Mouse (Mus musculus): ENCODE results near the gene Kcnc3. TPM values are rescaled to one million over a fixed set of nuclear protein-coding genes. Genes with fewer than 3 reads are reported as not detected.

Gene Kcnc3
- polyA plus RNA-seq, 1 experiment from 2014 or later = 1.5 TPM

GRCm38 (mm10) chr7:44589946-44590345 is 518 bp upstream of the Kcnc3 start:
- no peak for ATAC-seq (ENCODE audit: low read depth)
- peaks cover 39% of the 10 kb centered on the region for H3K4me1 ChIP-seq (replicated peaks; ENCODE audit: control insufficient read depth, insufficient read depth, low read length)

GRCm38 (mm10) chr7:44591348-44592116 is 1.1 kb downstream of the Kcnc3 start:
- H3K27ac ChIP-seq (ENCODE audit: low read length) = no peak overlapping the region
- H3K4me1 ChIP-seq (replicated peaks; ENCODE audit: control insufficient read depth, insufficient read depth, low read length) = peaks cover 39% of the 10 kb centered on the region
- H3K27me3 ChIP-seq (ENCODE audit: control insufficient read depth, insufficient read depth, low read depth, low read length) = peaks cover 57% of the 10 kb centered on the region
- H3K4me2 ChIP-seq (ENCODE audit: low read depth, low read length) = peak overlapping the region; percentile 99
- no peak for ATAC-seq (ENCODE audit: low read depth)
- H3K4me3 ChIP-seq (ENCODE audit: low read length) = peak overlapping the region; percentile 62
- under 1% methylated on average over 54 of the region's 60 CpGs for WGBS
- H3K9ac ChIP-seq (ENCODE audit: low read length) = peak overlapping the region; percentile 66
- no peaks in the 10 kb centered on the region for H3K36me3 ChIP-seq (ENCODE audit: control insufficient read depth, insufficient read depth, low read length)
- H3K9me3 ChIP-seq (ENCODE audit: control insufficient read depth, low read length) = no peaks in the 10 kb centered on the region

More at GRCm38 (mm10) chr7:44589946-44590345, 518 bp upstream of the Kcnc3 start:
- 6% methylated on average over 13 of the region's 13 CpGs for WGBS
- Histone ChIP-seq H3K4me3 (ENCODE audit: low read length) (peak overlapping the region; percentile 62), H3K27me3 (ENCODE audit: control insufficient read depth, insufficient read depth, low read depth, low read length) (peaks cover 62% of the 10 kb centered on the region), H3K9me3 (ENCODE audit: control insufficient read depth, low read length) (no peaks in the 10 kb centered on the region), H3K36me3 (ENCODE audit: control insufficient read depth, insufficient read depth, low read length) (no peaks in the 10 kb centered on the region), H3K4me2 (ENCODE audit: low read depth, low read length) (peak overlapping the region; percentile 99), H3K9ac (ENCODE audit: low read length) (no peak overlapping the region), H3K27ac (ENCODE audit: low read length) (peak overlapping the region; percentile 27; the same call in 1 of the 2 replicates)

GRCm38 (mm10) chr7:44593051-44593450 is 2.6 kb downstream of the Kcnc3 start:
- Histone ChIP-seq H3K9ac (ENCODE audit: low read length) (no peak overlapping the region), H3K4me1 (replicated peaks; ENCODE audit: control insufficient read depth, insufficient read depth, low read length) (peaks cover 39% of the 10 kb centered on the region), H3K9me3 (ENCODE audit: control insufficient read depth, low read length) (no peaks in the 10 kb centered on the region), H3K27ac (ENCODE audit: low read length) (no peak overlapping the region), H3K27me3 (ENCODE audit: control insufficient read depth, insufficient read depth, low read depth, low read length) (peaks cover 46% of the 10 kb centered on the region), H3K4me2 (ENCODE audit: low read depth, low read length) (peak overlapping the region; percentile 99), H3K4me3 (ENCODE audit: low read length) (peak overlapping the region; percentile 62), H3K36me3 (ENCODE audit: control insufficient read depth, insufficient read depth, low read length) (no peaks in the 10 kb centered on the region)
- ATAC-seq (ENCODE audit: low read depth) = no peak
- WGBS = 4% methylated on average over 15 of the region's 15 CpGs

GRCm38 (mm10) chr7:44593775-44594174 is 3.3 kb downstream of the Kcnc3 start:
- ATAC-seq (ENCODE audit: low read depth) = peak; percentile 29
- no peaks in the 10 kb centered on the region for H3K9me3 ChIP-seq (ENCODE audit: control insufficient read depth, low read length)
- H3K9ac ChIP-seq (ENCODE audit: low read length) = no peak overlapping the region
- peaks cover 37% of the 10 kb centered on the region for H3K4me1 ChIP-seq (replicated peaks; ENCODE audit: control insufficient read depth, insufficient read depth, low read length)
- H3K4me3 ChIP-seq (ENCODE audit: low read length) = peak overlapping the region; percentile 62
- WGBS = 0% methylated on average over 22 of the region's 22 CpGs
- H3K4me2 ChIP-seq (ENCODE audit: low read depth, low read length) = peak overlapping the region; percentile 99
- H3K27ac ChIP-seq (ENCODE audit: low read length) = no peak overlapping the region
- no peaks in the 10 kb centered on the region for H3K36me3 ChIP-seq (ENCODE audit: control insufficient read depth, insufficient read depth, low read length)
- peaks cover 41% of the 10 kb centered on the region for H3K27me3 ChIP-seq (ENCODE audit: control insufficient read depth, insufficient read depth, low read depth, low read length)

- peaks cover 35% of the 10 kb centered on the region for H3K4me1 ChIP-seq (replicated peaks; ENCODE audit: control insufficient read depth, insufficient read depth, low read length)
- no peak overlapping the region for H3K27ac ChIP-seq (ENCODE audit: low read length)
- no peaks in the 10 kb centered on the region for H3K9me3 ChIP-seq (ENCODE audit: control insufficient read depth, low read length)
- no peak overlapping the region for H3K4me3 ChIP-seq (ENCODE audit: low read length)
- WGBS = 50% methylated on average over 6 of the region's 6 CpGs
- no peak overlapping the region for H3K4me2 ChIP-seq (ENCODE audit: low read depth, low read length)
- H3K36me3 ChIP-seq (ENCODE audit: control insufficient read depth, insufficient read depth, low read length) = no peaks in the 10 kb centered on the region
- peaks cover 40% of the 10 kb centered on the region for H3K27me3 ChIP-seq (ENCODE audit: control insufficient read depth, insufficient read depth, low read depth, low read length)
- no peak for ATAC-seq (ENCODE audit: low read depth)
- no peak overlapping the region for H3K9ac ChIP-seq (ENCODE audit: low read length)
Observed at GRCm38 (mm10) chr7:44594291-44594690, 3.8 kb downstream of the Kcnc3 start.

- Histone ChIP-seq H3K4me1 (replicated peaks; ENCODE audit: control insufficient read depth, insufficient read depth, low read length) (peaks cover 26% of the 10 kb centered on the region; the same call in 1 of the 2 replicates), H3K4me3 (ENCODE audit: low read length) (no peak overlapping the region), H3K9me3 (ENCODE audit: control insufficient read depth, low read length) (no peaks in the 10 kb centered on the region), H3K36me3 (ENCODE audit: control insufficient read depth, insufficient read depth, low read length) (no peaks in the 10 kb centered on the region), H3K27me3 (ENCODE audit: control insufficient read depth, insufficient read depth, low read depth, low read length) (peaks cover 32% of the 10 kb centered on the region), H3K27ac (ENCODE audit: low read length) (no peak overlapping the region), H3K4me2 (ENCODE audit: low read depth, low read length) (no peak overlapping the region), H3K9ac (ENCODE audit: low read length) (no peak overlapping the region)
- ATAC-seq (ENCODE audit: low read depth) = no peak
- 87% methylated on average over 20 of the region's 20 CpGs for WGBS
Observed at GRCm38 (mm10) chr7:44595131-44595561, 4.7 kb downstream of the Kcnc3 start.

- Histone ChIP-seq H3K9ac (ENCODE audit: low read length) (no peak overlapping the region), H3K9me3 (ENCODE audit: control insufficient read depth, low read length) (no peaks in the 10 kb centered on the region), H3K4me1 (replicated peaks; ENCODE audit: control insufficient read depth, insufficient read depth, low read length) (peaks cover 24% of the 10 kb centered on the region; the same call in 1 of the 2 replicates), H3K36me3 (ENCODE audit: control insufficient read depth, insufficient read depth, low read length) (no peaks in the 10 kb centered on the region), H3K27me3 (ENCODE audit: control insufficient read depth, insufficient read depth, low read depth, low read length) (peaks cover 29% of the 10 kb centered on the region), H3K4me3 (ENCODE audit: low read length) (no peak overlapping the region), H3K27ac (ENCODE audit: low read length) (no peak overlapping the region), H3K4me2 (ENCODE audit: low read depth, low read length) (no peak overlapping the region)
- no peak for ATAC-seq (ENCODE audit: low read depth)
- WGBS = 88% methylated on average over 6 of the region's 6 CpGs
Observed at GRCm38 (mm10) chr7:44596051-44596450, 5.6 kb downstream of the Kcnc3 start.

GRCm38 (mm10) chr7:44596996-44597538 is 6.6 kb downstream of the Kcnc3 start:
- no peak overlapping the region for H3K9ac ChIP-seq (ENCODE audit: low read length)
- H3K4me1 ChIP-seq (replicated peaks; ENCODE audit: control insufficient read depth, insufficient read depth, low read length) = peaks cover 17% of the 10 kb centered on the region; the same call in 1 of the 2 replicates
- H3K4me3 ChIP-seq (ENCODE audit: low read length) = no peak overlapping the region
- H3K27me3 ChIP-seq (ENCODE audit: control insufficient read depth, insufficient read depth, low read depth, low read length) = peaks cover 28% of the 10 kb centered on the region
- no peak overlapping the region for H3K4me2 ChIP-seq (ENCODE audit: low read depth, low read length)
- no peak for ATAC-seq (ENCODE audit: low read depth)
- WGBS = 47% methylated on average over 5 of the region's 5 CpGs
- no peaks in the 10 kb centered on the region for H3K9me3 ChIP-seq (ENCODE audit: control insufficient read depth, low read length)
- H3K36me3 ChIP-seq (ENCODE audit: control insufficient read depth, insufficient read depth, low read length) = no peaks in the 10 kb centered on the region
- H3K27ac ChIP-seq (ENCODE audit: low read length) = no peak overlapping the region

- Histone ChIP-seq H3K36me3 (ENCODE audit: control insufficient read depth, insufficient read depth, low read length) (no peaks in the 10 kb centered on the region), H3K27ac (ENCODE audit: low read length) (no peak overlapping the region), H3K4me3 (ENCODE audit: low read length) (no peak overlapping the region), H3K27me3 (ENCODE audit: control insufficient read depth, insufficient read depth, low read depth, low read length) (peaks cover 27% of the 10 kb centered on the region), H3K4me2 (ENCODE audit: low read depth, low read length) (no peak overlapping the region), H3K9me3 (ENCODE audit: control insufficient read depth, low read length) (no peaks in the 10 kb centered on the region), H3K4me1 (replicated peaks; ENCODE audit: control insufficient read depth, insufficient read depth, low read length) (peaks cover 12% of the 10 kb centered on the region; the same call in 1 of the 2 replicates), H3K9ac (ENCODE audit: low read length) (no peak overlapping the region)
- 89% methylated on average over 4 of the region's 4 CpGs for WGBS
- ATAC-seq (ENCODE audit: low read depth) = no peak
Observed at GRCm38 (mm10) chr7:44597666-44598065, 7.2 kb downstream of the Kcnc3 start.

Measured in lung, embryonic 16.5 days (tissue).